Mouse (Mus musculus) urinary bladder, adult 18-20 months (tissue): Measurements from ENCODE around the gene Tead1.

Experiments used
- DNase-seq, 2 experiments: peaks; one replicate each; pipeline ENCODE4 v3.0.0; 2022; ENCODE audit warnings: low spot score in 2 of 2, mixed read lengths in 2 of 2

The Tead1 gene

GRCm38 (mm10) chr7:112855419-112855818 lies 176.3 kb downstream of the Tead1 start:
- DNase-seq = no peak

- DNase-seq = no peak
Measured at GRCm38 (mm10) chr7:112856121-112856571, 177.0 kb downstream of the Tead1 start.

DNA sequence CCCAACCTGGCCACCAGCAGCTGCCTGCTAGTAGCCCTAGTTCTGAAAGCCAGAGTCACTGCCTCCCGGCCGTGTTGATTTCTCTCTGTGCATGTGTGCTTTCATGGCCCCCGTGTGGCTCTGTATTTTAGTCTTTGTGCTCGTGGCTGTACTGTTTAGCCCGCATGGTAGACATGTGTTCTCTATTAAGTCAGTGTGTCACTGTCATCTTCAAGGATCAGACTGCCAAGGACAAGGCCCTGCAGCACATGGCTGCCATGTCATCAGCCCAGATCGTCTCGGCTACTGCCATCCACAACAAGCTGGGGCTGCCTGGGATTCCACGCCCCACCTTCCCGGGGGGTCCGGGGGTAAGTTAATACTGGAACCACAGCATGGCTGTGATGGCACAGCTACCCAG lies 177.5 kb downstream of the Tead1 start:
- no peak for DNase-seq

- no peak for DNase-seq
Measured at GRCm38 (mm10) chr7:112859887-112860286, 180.8 kb downstream of the Tead1 start.

GRCm38 (mm10) chr7:112862086-112862485 lies 183.0 kb downstream of the Tead1 start:
- no peak for DNase-seq

DNA sequence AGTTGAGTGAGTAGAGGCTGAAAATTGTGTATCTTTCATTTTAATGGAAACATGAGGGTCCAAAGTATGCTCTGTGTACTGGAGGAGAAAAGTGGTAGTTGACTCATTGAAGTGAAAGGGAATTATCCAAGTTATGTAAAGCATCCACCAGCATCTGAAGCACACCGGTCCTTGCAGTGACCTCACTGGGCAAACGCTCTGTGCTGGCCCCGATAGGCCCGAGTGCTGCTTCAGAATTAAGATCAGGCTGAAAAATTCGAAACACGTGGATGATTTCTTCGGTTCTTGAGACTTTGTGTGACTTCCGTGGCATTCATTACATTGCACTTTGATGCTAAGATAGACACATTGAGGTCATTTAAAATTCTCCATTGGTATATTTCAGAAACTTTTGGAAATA lies 185.1 kb downstream of the Tead1 start:
- DNase-seq = no peak

GRCm38 (mm10) chr7:112865739-112866138 lies 186.6 kb downstream of the Tead1 start:
- peak; percentile 29 to 55 for DNase-seq

- peak in 1 of 2 experiments; percentile 39 for DNase-seq
Measured at GRCm38 (mm10) chr7:112868551-112869465, 189.7 kb downstream of the Tead1 start.

GRCm38 (mm10) chr7:112871752-112872151 lies 192.6 kb downstream of the Tead1 start:
- no peak for DNase-seq

GRCm38 (mm10) chr7:112872435-112873196 lies 193.5 kb downstream of the Tead1 start:
- DNase-seq = no peak

GRCm38 (mm10) chr7:112876128-112876527 lies 197.0 kb downstream of the Tead1 start:
- DNase-seq = no peak

DNA sequence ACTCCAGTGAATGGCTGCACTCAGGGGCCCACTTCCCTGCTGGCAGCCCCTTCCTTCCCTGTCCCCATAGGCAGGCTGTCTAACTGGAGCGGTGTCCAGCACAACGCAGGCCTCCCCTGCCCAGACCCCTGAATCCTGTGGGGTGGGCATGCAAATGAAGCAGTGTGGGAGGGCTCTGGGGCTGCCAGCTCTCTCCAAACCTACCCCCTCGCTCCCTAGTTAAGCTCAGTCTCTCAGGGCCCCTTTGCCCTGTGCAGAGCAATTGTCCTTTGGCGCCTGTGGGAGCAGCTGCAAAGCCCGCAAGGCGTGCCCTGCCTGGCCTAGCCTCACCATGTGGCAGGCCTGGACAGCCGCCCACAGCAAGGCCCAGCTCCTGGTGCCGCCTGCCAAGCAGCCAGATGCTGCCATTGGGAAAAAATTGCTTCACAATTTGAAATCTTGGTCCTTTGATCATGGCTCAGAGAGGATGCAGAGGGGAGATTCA lies 204.7 kb downstream of the Tead1 start:
- no peak for DNase-seq

- no peak for DNase-seq
Measured at GRCm38 (mm10) chr7:112885546-112885945, 206.4 kb downstream of the Tead1 start.

GRCm38 (mm10) chr7:112891883-112892282 lies 212.8 kb downstream of the Tead1 start:
- no peak for DNase-seq

GRCm38 (mm10) chr7:112892595-112892994 lies 213.5 kb downstream of the Tead1 start:
- DNase-seq = no peak

DNA sequence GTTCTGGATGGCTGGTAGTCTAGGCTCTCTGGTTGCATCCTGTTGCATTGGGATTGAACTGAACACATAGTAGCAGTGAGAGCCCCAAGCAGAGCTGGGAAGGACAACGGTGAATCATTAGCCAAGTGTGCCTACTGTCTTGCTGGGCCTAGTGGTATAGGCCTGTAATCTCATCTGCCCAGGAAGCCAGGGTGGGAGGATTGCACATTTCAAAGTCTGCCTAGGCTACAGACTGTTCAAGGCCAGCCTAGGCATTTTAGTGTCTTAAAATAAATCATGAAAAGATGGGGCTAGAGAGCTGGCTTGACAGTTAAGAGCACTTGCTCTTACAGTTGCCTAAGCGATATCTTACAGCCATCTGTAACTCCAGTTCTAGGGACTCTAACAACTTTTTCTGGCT lies 217.2 kb downstream of the Tead1 start:
- no peak for DNase-seq

DNA sequence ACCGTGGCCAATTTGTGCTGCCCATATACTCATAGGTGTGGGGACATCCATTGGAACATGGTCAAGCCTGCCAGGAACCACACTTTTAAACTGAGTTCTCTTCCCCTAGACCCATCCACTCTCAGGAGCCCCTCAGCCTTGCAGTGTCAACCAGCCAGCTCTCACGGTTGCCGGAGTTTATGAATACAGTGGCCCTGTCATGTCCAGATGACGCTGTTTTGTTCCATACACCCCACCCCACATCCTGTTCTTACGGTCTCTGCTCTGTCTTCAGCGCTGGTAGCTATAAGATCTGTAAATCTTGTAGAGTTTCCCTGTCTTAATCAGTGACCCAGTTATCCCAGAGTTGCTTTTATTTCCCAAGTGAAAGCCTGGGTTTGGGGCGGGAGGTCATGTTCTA lies 222.6 kb downstream of the Tead1 start:
- no peak for DNase-seq

- no peak for DNase-seq
Measured at GRCm38 (mm10) chr7:112906848-112907247, 227.7 kb downstream of the Tead1 start.

- DNase-seq = no peak
Measured at GRCm38 (mm10) chr7:112907468-112907867, 228.3 kb downstream of the Tead1 start.

DNA sequence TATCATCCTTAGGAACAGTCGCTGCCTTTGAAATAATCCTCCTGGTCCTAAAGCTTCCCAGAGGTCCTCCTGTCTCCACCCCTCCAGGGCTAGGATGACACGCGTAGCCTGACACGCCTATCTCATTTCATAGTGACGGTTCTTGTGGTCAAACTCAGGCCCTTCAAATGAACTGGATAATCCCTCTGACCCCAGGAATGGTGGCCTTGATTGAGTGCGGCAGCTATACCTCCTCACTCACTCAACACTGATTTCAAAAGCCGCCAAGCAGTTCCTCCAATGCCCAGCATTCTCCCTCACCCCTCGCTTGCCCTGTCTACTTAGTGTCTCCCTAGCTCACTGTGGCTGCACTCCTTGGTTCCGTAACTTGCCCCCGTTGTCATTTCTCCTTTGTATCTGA lies 230.0 kb downstream of the Tead1 start:
- DNase-seq = no peak

- DNase-seq = no peak
Measured at GRCm38 (mm10) chr7:112912969-112913368, 233.9 kb downstream of the Tead1 start.

- no peak for DNase-seq
Measured at GRCm38 (mm10) chr7:112915571-112915970, 236.5 kb downstream of the Tead1 start.
